Mouse (Mus musculus) forebrain, embryonic 15.5 days (tissue): ENCODE data around the gene Atp6v0a1. TPM values are rescaled to one million over a fixed set of nuclear protein-coding genes. Genes with fewer than 3 reads are reported as not detected.

Experiments
- ATAC-seq: fragments of 200-750 bp; cut with Nextera tagmentation; replicated peaks from 2 replicates; pipeline ENCODE4 v1.8.0; 2017; ENCODE audit warnings: mild to moderate bottlenecking, moderate TSS enrichment, moderate library complexity
- H3K27ac ChIP-seq: fragments of 300-500 bp; sonication (generic); replicated peaks from 2 replicates; pipeline ENCODE4 v1.5.1; 2015; ENCODE audit warnings: mild to moderate bottlenecking, inconsistent platforms
- H3K27me3 ChIP-seq: fragments of 300-500 bp; sonication (generic); 2 replicates; pipeline ENCODE4 v1.6.1; 2015; ENCODE audit warnings: inconsistent platforms
- H3K36me3 ChIP-seq: fragments of 300-500 bp; sonication (generic); 2 replicates; pipeline ENCODE4 v1.6.1; 2015; ENCODE audit warnings: mild to moderate bottlenecking, inconsistent platforms
- H3K4me1 ChIP-seq: fragments of 300-500 bp; sonication (generic); 2 replicates; pipeline ENCODE4 v1.6.1; 2015; ENCODE audit warnings: inconsistent platforms
- H3K4me2 ChIP-seq: fragments of 300-500 bp; sonication (generic); replicated peaks from 2 replicates; pipeline ENCODE4 v1.6.1; 2015; ENCODE audit warnings: mild to moderate bottlenecking, inconsistent platforms
- H3K4me3 ChIP-seq: fragments of 300-500 bp; sonication (generic); 2 replicates; pipeline ENCODE4 v1.5.1; 2015; ENCODE audit warnings: mild to moderate bottlenecking, inconsistent platforms
- H3K9ac ChIP-seq: fragments of 300-500 bp; sonication (generic); replicated peaks from 2 replicates; pipeline ENCODE4 v1.6.1; 2015; ENCODE audit warnings: mild to moderate bottlenecking, inconsistent platforms
- H3K9me3 ChIP-seq: fragments of 300-500 bp; sonication (generic); 2 replicates; pipeline ENCODE4 v1.6.1; 2016; ENCODE audit warnings: inconsistent platforms
- WGBS: fragments of 180-500 bp; shearing (Covaris S2); methylation state at CpG from one replicate; pipeline ENCODE4 v1.1.7; 2015; ENCODE audit warnings: mixed read lengths; 5-methylcytosine and 5-hydroxymethylcytosine counted together
- polyA plus RNA-seq: library from polyadenylated mRNA; unstranded; fragments of >200 nt; fragmentation: Nextera tagmentation; extraction: Ambion mirVana; gene quantifications from 2 replicates; pipeline ENCODE4 v1.2.1, GENCODE M21; 2015

Gene Atp6v0a1
- polyA plus RNA-seq, 1 experiment from 2014 or later = 84.3 TPM

- ATAC-seq = no peak
- H3K4me2 ChIP-seq = no peak overlapping the region
- no peaks in the 10 kb centered on the region for H3K4me1 ChIP-seq
- H3K27me3 ChIP-seq = no peaks in the 10 kb centered on the region
- H3K4me3 ChIP-seq = no peak overlapping the region
- WGBS = 85% methylated on average over 14 of the region's 14 CpGs
- H3K36me3 ChIP-seq = peaks cover 66% of the 10 kb centered on the region
- H3K27ac ChIP-seq = no peak overlapping the region
- H3K9me3 ChIP-seq = no peaks in the 10 kb centered on the region
- no peak overlapping the region for H3K9ac ChIP-seq
Measured at GRCm38 (mm10) chr11:101055418-101055817, 46.2 kb downstream of the Atp6v0a1 start.

- Histone ChIP-seq H3K9ac (no peak overlapping the region), H3K4me3 (no peak overlapping the region), H3K36me3 (peaks cover 60% of the 10 kb centered on the region), H3K27me3 (no peaks in the 10 kb centered on the region), H3K9me3 (no peaks in the 10 kb centered on the region), H3K4me1 (no peaks in the 10 kb centered on the region), H3K4me2 (no peak overlapping the region), H3K27ac (no peak overlapping the region)
- WGBS = 56% methylated on average over 8 of the region's 8 CpGs
- ATAC-seq = no peak
Measured at GRCm38 (mm10) chr11:101056885-101057284, 47.6 kb downstream of the Atp6v0a1 start.

- Histone ChIP-seq H3K4me1 (no peaks in the 10 kb centered on the region), H3K9ac (no peak overlapping the region), H3K36me3 (peaks cover 57% of the 10 kb centered on the region), H3K9me3 (no peaks in the 10 kb centered on the region), H3K27ac (no peak overlapping the region), H3K4me3 (no peak overlapping the region), H3K4me2 (no peak overlapping the region), H3K27me3 (no peaks in the 10 kb centered on the region)
- no peak; the same call in 1 of the 2 replicates for ATAC-seq
- WGBS = 28% methylated on average over 5 of the region's 5 CpGs
Measured at GRCm38 (mm10) chr11:101057860-101058259, 48.6 kb downstream of the Atp6v0a1 start.

GRCm38 (mm10) chr11:101058726-101059125 is 49.5 kb downstream of the Atp6v0a1 start:
- no peak for ATAC-seq
- Histone ChIP-seq H3K4me1 (peaks cover 6% of the 10 kb centered on the region), H3K9me3 (no peaks in the 10 kb centered on the region), H3K9ac (no peak overlapping the region), H3K4me3 (no peak overlapping the region), H3K27ac (no peak overlapping the region), H3K27me3 (no peaks in the 10 kb centered on the region), H3K4me2 (no peak overlapping the region), H3K36me3 (peaks cover 56% of the 10 kb centered on the region)
- 85% methylated on average over 5 of the region's 5 CpGs for WGBS

- peaks cover 10% of the 10 kb centered on the region for H3K4me1 ChIP-seq
- H3K9ac ChIP-seq = no peak overlapping the region
- H3K27me3 ChIP-seq = no peaks in the 10 kb centered on the region
- peaks cover 55% of the 10 kb centered on the region for H3K36me3 ChIP-seq
- H3K4me3 ChIP-seq = no peak overlapping the region
- no peak for ATAC-seq
- 73% methylated on average over 10 of the region's 10 CpGs for WGBS
- H3K4me2 ChIP-seq = no peak overlapping the region
- H3K27ac ChIP-seq = no peak overlapping the region
- H3K9me3 ChIP-seq = no peaks in the 10 kb centered on the region
Measured at GRCm38 (mm10) chr11:101059473-101059872, 50.2 kb downstream of the Atp6v0a1 start.

GRCm38 (mm10) chr11:101060126-101060525 is 50.9 kb downstream of the Atp6v0a1 start:
- Histone ChIP-seq H3K27me3 (no peaks in the 10 kb centered on the region), H3K4me3 (no peak overlapping the region), H3K9ac (no peak overlapping the region), H3K27ac (peak overlapping the region; percentile 18; the same call in 1 of the 2 replicates), H3K9me3 (no peaks in the 10 kb centered on the region), H3K4me1 (peaks cover 10% of the 10 kb centered on the region), H3K4me2 (no peak overlapping the region), H3K36me3 (peaks cover 50% of the 10 kb centered on the region)
- 84% methylated on average over 8 of the region's 8 CpGs for WGBS
- no peak for ATAC-seq

- Histone ChIP-seq H3K27me3 (no peaks in the 10 kb centered on the region), H3K4me1 (peaks cover 10% of the 10 kb centered on the region), H3K27ac (no peak overlapping the region), H3K9ac (no peak overlapping the region), H3K9me3 (no peaks in the 10 kb centered on the region), H3K4me2 (no peak overlapping the region), H3K36me3 (peaks cover 41% of the 10 kb centered on the region), H3K4me3 (no peak overlapping the region)
- WGBS = 90% methylated on average over 5 of the region's 5 CpGs
- ATAC-seq = no peak
Measured at GRCm38 (mm10) chr11:101061049-101061448, 51.8 kb downstream of the Atp6v0a1 start.

GRCm38 (mm10) chr11:101062165-101062884 is 53.1 kb downstream of the Atp6v0a1 start:
- peaks cover 18% of the 10 kb centered on the region for H3K4me1 ChIP-seq
- no peak for ATAC-seq
- no peak overlapping the region for H3K9ac ChIP-seq
- no peak overlapping the region for H3K27ac ChIP-seq
- H3K36me3 ChIP-seq = peaks cover 30% of the 10 kb centered on the region
- 75% methylated on average over 12 of the region's 12 CpGs for WGBS
- H3K9me3 ChIP-seq = no peaks in the 10 kb centered on the region
- H3K27me3 ChIP-seq = no peaks in the 10 kb centered on the region
- H3K4me2 ChIP-seq = no peak overlapping the region
- no peak overlapping the region for H3K4me3 ChIP-seq

GRCm38 (mm10) chr11:101062971-101063675 is 53.9 kb downstream of the Atp6v0a1 start:
- Histone ChIP-seq H3K27ac (peak overlapping the region; percentile 59; the same call in 1 of the 2 replicates), H3K4me2 (no peak overlapping the region), H3K9ac (no peak overlapping the region), H3K36me3 (peaks cover 29% of the 10 kb centered on the region), H3K4me1 (peaks cover 20% of the 10 kb centered on the region), H3K4me3 (no peak overlapping the region), H3K27me3 (no peaks in the 10 kb centered on the region), H3K9me3 (no peaks in the 10 kb centered on the region)
- WGBS = 85% methylated on average over 14 of the region's 14 CpGs
- ATAC-seq = no peak

- 64% methylated on average over 12 of the region's 12 CpGs for WGBS
- Histone ChIP-seq H3K36me3 (peaks cover 23% of the 10 kb centered on the region), H3K9me3 (no peaks in the 10 kb centered on the region), H3K4me3 (no peak overlapping the region), H3K4me2 (no peak overlapping the region), H3K27me3 (no peaks in the 10 kb centered on the region), H3K4me1 (peaks cover 20% of the 10 kb centered on the region), H3K27ac (peak overlapping the region; percentile 59), H3K9ac (peak overlapping the region; percentile 3; the same call in 1 of the 2 replicates)
- ATAC-seq = no peak
Measured at GRCm38 (mm10) chr11:101063676-101064327, 54.5 kb downstream of the Atp6v0a1 start.

GRCm38 (mm10) chr11:101064462-101064861 is 55.2 kb downstream of the Atp6v0a1 start:
- no peak overlapping the region; the same call in 1 of the 2 replicates for H3K27ac ChIP-seq
- H3K27me3 ChIP-seq = no peaks in the 10 kb centered on the region
- no peaks in the 10 kb centered on the region for H3K9me3 ChIP-seq
- 79% methylated on average over 4 of the region's 4 CpGs for WGBS
- peaks cover 18% of the 10 kb centered on the region for H3K36me3 ChIP-seq
- peaks cover 25% of the 10 kb centered on the region for H3K4me1 ChIP-seq
- ATAC-seq = no peak
- no peak overlapping the region for H3K4me3 ChIP-seq
- H3K9ac ChIP-seq = peak overlapping the region; percentile 3; the same call in 1 of the 2 replicates
- no peak overlapping the region for H3K4me2 ChIP-seq

GRCm38 (mm10) chr11:101065002-101065401 is 55.8 kb downstream of the Atp6v0a1 start:
- H3K27me3 ChIP-seq = no peaks in the 10 kb centered on the region
- peaks cover 26% of the 10 kb centered on the region for H3K4me1 ChIP-seq
- WGBS = 92% methylated on average over 9 of the region's 9 CpGs
- no peak overlapping the region for H3K4me3 ChIP-seq
- H3K36me3 ChIP-seq = peaks cover 15% of the 10 kb centered on the region
- H3K9ac ChIP-seq = no peak overlapping the region
- H3K9me3 ChIP-seq = no peaks in the 10 kb centered on the region
- H3K4me2 ChIP-seq = no peak overlapping the region
- ATAC-seq = no peak
- no peak overlapping the region for H3K27ac ChIP-seq
